Mouse (Mus musculus) erythroblast, embryonic 14.5 days (primary cell): Measurements from ENCODE around the gene Daam1.

Experiments used
- GATA1 ChIP-seq: IDR thresholded peaks from 2 replicates; pipeline ENCODE4 v1.6.1; 2012; ENCODE audit warnings: low read length, inconsistent platforms, mixed read lengths
- TAL1 ChIP-seq: IDR thresholded peaks from 3 replicates; pipeline ENCODE4 v1.6.1; 2012; ENCODE audit warnings: low read length, inconsistent platforms, mixed read lengths

GRCm38 (mm10) chr12:71976361-71976960, 145.6 kb downstream of the Daam1 start:
- TF ChIP-seq GATA1 (no peak), TAL1 (no peak)
